Mouse (Mus musculus) cerebellum, postnatal 14 days (tissue): Measurements from ENCODE around the gene Olfr195.
"Not testable (repeated sequence)": the region's sequence is repeated elsewhere in the genome, so short reads cannot be mapped to it uniquely, and the experiment has no call there.

Experiments used
- DNase-seq, 2 experiments: peaks; one replicate each; pipeline ENCODE4 v3.0.0; 2021; ENCODE audit warnings: mixed read lengths in 2 of 2

The Olfr195 gene

DNA sequence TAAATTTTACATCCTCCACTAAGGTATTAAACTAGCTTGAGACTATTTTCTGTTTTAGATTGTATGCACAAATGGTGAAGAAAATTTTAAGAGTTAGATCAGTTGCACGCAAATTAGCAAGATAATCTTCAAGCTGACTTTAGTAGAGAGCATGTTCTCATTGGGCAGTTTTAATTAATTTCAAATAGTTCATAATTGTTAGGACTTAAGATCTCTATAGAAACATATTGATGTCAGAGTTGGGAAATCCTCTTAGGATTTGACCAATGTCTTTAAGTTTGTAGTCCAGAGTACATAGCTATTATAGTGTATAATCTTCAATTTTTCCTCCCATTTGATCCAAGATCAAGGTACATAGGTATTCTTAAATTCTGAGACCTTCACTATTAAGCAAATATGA, at the start of gene Olfr195:
TSS of gene Olfr195 (plus strand) at position 301 of the 400 bp plus-strand sequence.
- DNase-seq = no peak

DNA sequence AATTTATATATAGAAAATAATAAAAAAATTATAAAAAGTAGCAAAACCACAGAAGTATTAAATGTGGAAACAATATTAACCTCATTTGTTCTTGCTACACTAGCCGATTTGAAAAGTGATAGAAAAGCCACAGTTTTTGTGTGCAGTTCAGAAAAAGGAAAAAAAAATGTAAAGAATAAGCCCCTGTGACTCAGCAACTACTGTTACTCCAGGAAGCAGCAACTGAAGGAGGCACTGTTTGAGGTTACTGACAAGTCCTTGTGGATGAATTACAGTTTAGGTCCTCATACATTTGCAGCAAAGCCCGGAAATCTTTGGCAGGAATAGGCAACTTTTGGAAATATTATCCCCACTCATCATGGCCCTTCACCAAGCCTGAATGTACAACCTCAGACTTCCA, 41.5 kb upstream of the Olfr195 start:
- no peak for DNase-seq

DNA sequence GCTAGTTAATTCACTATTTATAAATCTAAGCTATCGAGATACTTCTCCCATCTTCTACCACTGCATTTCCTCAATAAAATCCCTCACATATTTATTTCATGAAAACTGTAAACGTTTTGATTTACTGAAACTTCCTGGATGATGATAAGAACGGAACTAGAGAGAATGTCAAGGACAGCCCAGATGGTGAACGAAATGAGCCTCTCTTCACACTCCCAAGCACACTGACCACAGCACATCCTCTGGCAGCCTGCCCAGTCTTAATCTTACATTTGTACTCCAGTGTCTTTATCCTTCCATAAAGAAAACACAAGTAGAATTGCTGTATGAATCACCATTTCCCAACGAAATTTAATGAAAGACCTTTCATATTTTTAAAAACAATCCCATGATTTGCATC, 38.3 kb upstream of the Olfr195 start:
- not testable (repeated sequence) for DNase-seq

DNA sequence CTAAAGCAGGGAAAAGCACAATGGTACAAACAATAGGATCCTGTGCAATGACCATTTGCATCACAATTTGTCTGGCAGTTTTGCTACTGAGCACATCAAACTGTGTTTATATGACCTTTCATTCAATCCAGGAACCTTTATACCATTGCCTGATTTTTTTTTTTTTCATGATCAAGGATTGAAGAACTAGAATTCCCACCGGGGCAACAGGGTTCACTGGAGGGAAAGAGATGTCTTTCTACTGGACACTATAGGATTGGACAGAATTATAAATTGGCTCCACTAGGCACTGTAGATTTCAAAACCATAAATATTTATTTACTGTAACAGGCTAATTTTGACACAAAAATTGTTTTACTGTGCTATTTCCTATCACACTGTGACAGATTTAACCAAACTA, 35.1 kb upstream of the Olfr195 start, which contains the start of gene Olfr193:
TSS of gene Olfr193 (minus strand) at position 101 of the 400 bp plus-strand sequence.
- no peak for DNase-seq

DNA sequence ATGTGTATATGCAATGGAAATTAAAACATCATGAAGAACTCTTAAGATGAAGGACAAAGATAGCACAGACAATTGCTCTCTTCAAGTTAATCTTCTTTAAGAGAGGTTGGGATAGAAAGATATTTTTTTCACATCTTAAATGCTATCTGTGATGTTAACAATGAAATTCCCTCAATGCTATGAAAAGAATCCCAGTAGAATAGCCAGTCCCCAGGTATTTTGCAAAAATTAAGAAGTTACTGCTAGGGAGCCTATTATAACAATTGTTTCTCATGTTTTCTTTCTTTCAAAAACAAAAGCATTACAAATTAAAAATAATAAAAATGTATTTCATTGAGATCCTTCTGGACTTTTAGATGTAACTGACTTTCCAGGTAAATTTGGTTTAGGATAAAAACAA, 25.9 kb upstream of the Olfr195 start, which contains the start of gene Olfr194:
TSS of gene Olfr194 (minus strand) at position 101 of the 400 bp plus-strand sequence.
- DNase-seq = no peak

DNA sequence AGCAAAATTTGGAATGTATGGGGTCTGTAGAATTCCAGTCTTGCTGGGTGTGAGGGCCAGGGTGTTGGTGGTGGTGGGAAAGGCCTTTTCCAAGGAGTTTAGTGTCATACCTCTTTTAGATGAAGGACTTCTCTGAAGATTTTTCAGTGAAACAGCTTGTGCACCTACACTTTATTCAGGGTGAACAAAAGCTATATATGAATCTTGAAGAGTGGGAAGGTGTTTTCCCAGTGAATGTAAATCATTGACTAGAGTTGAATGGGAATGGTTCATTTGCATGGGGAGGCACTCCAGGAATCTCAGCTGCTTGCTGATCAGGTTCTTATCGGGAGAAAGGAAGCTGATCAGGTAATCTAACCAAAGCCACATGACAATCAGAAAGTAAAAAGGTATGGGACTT, 16.1 kb upstream of the Olfr195 start:
- no peak for DNase-seq

DNA sequence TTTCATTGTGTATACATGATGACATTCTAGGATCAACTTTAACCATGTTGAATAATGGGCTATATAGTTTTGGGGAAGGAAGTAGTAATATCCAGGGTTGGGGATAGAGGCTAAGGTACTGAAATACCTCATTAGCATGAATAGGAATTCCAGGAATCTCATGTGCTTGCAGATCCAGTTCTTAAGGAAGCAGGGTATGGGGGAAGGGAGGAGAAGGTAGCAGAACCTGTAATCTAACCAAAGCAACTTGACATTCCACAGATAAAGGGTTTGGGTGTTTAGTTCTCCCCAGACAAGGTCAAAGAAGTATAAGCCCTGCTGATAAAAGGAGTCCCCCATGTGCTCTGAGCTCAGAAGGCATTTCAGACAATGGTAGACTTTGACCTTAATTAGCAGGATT, 5.7 kb upstream of the Olfr195 start:
- DNase-seq = no peak

DNA sequence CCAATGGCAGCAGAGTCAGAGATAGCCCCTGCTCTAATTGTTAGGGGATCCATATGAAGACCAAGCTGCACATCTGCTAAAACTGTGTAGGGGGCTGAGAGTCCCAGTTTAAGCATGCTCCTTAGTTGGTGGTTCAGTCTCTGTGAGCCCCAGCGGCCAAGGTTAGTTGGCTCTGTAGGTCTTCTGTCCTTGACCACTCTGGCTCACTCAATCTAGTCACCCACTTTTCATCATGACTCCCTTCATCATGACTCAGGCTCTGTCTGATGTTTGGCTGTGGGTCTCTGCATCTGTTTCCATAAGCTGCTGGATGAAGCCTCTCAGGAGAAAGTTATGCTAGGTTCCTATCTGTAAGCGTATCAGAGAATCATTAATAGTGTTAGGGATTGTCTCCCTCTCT, 5.2 kb downstream of the Olfr195 start:
- no peak for DNase-seq

DNA sequence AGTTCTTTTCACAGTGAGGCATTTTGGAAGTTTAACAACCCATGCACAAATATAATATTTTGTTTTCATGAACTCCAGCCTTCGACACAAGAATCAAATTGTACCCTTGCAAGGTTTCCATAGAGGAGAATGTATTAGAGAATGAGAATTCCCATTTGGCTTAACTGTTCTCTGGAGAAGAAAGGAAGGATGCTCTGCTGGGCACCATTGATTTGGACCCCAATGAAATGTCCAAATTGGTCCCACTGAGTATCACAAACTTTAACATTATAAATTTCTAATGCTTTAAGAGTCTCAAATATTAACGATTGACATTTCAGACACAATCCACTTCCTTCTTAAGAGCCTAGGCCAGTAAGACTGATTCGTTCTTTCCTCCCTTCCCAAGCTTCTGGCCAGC, 23.5 kb downstream of the Olfr195 start, which contains the start of gene Olfr196:
TSS of gene Olfr196 (minus strand) at position 101 of the 400 bp plus-strand sequence.
- DNase-seq = no peak
